Mouse (Mus musculus) cerebellum, adult 2 months (tissue): ENCODE results near the gene Cbx2.

Experiments
- CTCF ChIP-seq: fragments of 200-500 bp; IDR thresholded peaks from 2 replicates; pipeline ENCODE4 v1.5.1; 2011; ENCODE audit warnings: low read depth, mild to moderate bottlenecking, control low read depth, low read length, moderate library complexity, borderline replicate concordance; ENCODE audit not compliant: insufficient read depth
- POLR2A ChIP-seq: fragments of 200-500 bp; IDR thresholded peaks from 2 replicates; pipeline ENCODE4 v1.6.1; 2011; ENCODE audit warnings: low read length, control low read depth, borderline replicate concordance; ENCODE audit not compliant: insufficient read depth

DNA sequence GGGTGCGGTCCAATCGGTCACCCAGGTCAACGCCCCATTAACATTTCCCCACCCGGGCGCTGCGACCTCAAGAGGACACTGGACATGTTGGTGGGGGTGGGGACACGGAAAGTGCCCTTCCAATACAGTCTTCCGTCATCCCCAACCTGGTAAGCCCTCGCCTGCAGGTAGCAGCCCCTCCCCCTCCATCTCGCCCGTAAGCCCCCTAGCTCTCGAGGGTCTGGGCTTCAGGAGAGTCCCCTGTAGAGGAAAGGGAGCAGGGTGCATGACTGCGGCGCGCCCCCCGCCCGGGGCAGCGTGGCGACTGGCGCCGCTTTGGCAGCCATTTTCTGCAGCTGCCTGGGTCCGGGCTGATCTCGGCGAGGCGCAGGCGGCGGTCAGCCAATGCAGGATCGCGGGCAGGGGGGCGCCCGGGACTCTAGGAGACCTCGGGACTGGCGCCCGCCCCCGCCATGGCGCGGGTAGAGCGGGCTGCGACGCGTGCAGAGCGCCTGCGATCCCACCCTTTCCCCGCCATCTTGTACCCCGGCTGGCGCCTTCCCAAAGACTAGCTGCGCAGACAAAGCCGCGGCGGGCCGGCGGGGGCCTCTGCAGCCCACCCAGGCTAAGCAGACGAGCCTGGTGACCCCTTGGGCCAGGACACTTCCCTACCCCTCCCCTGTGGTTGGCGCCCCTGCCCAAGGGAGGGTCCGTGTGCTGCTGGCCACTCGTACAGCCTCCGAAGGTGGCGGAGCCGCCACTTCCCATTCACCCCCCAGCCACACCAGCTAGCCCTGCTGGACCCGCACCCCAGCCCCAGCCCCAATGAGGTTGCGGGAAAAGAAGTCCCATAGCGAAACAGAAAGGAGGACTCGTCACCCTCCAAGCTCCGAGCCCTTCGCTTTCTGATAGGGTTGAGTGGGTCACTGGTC is 33.8 kb downstream of the Cbx2 start:
- TF ChIP-seq CTCF (no peak), POLR2A (0 out of 2 replicates have a peak, but pooled peaks have one; percentile 18)
